ENCODE assay signal across 9 mouse cellular contexts in the genomic region with DNA sequence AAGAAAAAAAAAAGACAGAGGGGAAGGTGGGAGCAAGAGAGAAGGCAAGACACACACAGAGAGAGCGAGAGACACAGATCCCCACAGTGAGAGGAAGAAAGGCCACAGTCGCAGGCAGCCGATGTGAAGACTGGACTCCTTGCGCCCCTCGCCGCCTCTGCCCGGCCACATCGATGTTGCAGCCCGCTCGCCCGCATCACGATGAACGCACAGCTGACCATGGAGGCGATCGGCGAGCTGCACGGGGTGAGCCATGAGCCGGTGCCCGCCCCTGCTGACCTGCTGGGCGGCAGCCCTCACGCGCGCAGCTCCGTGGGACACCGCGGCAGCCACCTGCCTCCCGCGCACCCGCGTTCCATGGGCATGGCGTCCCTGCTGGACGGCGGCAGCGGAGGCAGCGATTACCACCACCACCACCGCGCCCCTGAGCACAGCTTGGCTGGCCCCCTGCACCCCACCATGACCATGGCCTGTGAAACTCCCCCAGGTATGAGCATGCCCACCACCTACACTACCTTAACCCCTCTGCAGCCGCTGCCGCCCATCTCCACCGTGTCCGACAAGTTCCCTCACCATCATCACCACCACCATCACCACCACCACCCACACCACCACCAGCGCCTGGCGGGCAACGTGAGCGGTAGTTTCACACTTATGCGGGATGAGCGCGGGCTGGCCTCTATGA. TPM values are rescaled to one million over a fixed set of nuclear protein-coding genes. Genes with fewer than 3 reads are reported as not detected.
A peak's percentile ranks its signal among the peaks of the same experiment; 100 is the strongest.
DNase-seq lines count a peak whose midpoint lies in the region; ATAC-seq and TF ChIP-seq lines count a peak whose summit lies in the region.
"Had no signal": no experiment of that assay in that cellular context is flagged by ENCODE, and none has a peak within 500 bp of the region (broad histone marks: within the 10 kb centered on the region; RNA-seq: fewer than 3 reads in every experiment).

No protein-coding gene starts in this region.

- under 1% methylated on average over 48 of the region's 48 CpGs for WGBS in heart, embryonic 11.5 days (ENCODE audit: insufficient replicate concordance)
- WGBS in forebrain, embryonic 14.5 days: under 1% methylated on average over 45 of the region's 48 CpGs
- WGBS in liver, embryonic 16.5 days (ENCODE audit: insufficient replicate concordance): under 1% methylated on average over 48 of the region's 48 CpGs

- peaks cover 18% of the 10 kb centered on the region for H3K4me1 ChIP-seq in heart, embryonic 11.5 days (ENCODE audit: control insufficient read depth, insufficient read depth, low read length)
- peaks cover 0 to 11% of the 10 kb centered on the region in 2 experiments; a peak in 1 of 4 replicates for H3K4me1 ChIP-seq in ES-E14 (ENCODE audit: control insufficient read depth in 2 of 2, insufficient read depth in 2 of 2, low read length in 2 of 2, poor library complexity in 1 of 2)
- H3K4me1 ChIP-seq in forebrain, embryonic 14.5 days (ENCODE audit: control insufficient read depth, insufficient read depth, low read length): peaks cover 9% of the 10 kb centered on the region
- no peaks in the 10 kb centered on the region for H3K4me1 ChIP-seq in liver, embryonic 16.5 days (ENCODE audit: control insufficient read depth, low read depth, low read length)

- no peak for ATAC-seq in heart, embryonic 11.5 days (replicated peaks; ENCODE audit: insufficient number of reproducible peaks, low FRiP score, low TSS enrichment)
- peak; percentile 29 for ATAC-seq in forebrain, embryonic 14.5 days
- ATAC-seq in liver, embryonic 16.5 days (ENCODE audit: low read depth): no peak
- ATAC-seq in megakaryocyte progenitor cell, adult 5-6 weeks (replicated peaks; ENCODE audit: poor library complexity): no peak

- H3K4me3 ChIP-seq in heart, embryonic 11.5 days (ENCODE audit: low read depth, low read length): peak overlapping the region; percentile 46
- peak overlapping the region; percentile 65 for H3K4me3 ChIP-seq in ES-E14 (ENCODE audit: insufficient read depth in 1 of 2, low read depth in 1 of 2, low read length in 2 of 2, poor library complexity in 1 of 2, severe bottlenecking in 1 of 2)
- peak overlapping the region; percentile 44 for H3K4me3 ChIP-seq in forebrain, embryonic 14.5 days (ENCODE audit: low read depth, low read length)
- peak overlapping the region; percentile 60 for H3K4me3 ChIP-seq in liver, embryonic 16.5 days (ENCODE audit: low read depth, low read length)

- DNase-seq in heart, postnatal 4 days: no peak
- no peak for DNase-seq in ES-E14 (ENCODE audit: low read depth, low spot score)
- DNase-seq in forebrain, embryonic 14.5 days (ENCODE audit: low spot score): no peak
- no peak for DNase-seq in ovary, postnatal 10 days (ENCODE audit: low spot score)
- DNase-seq in right cerebral cortex, postnatal 36 days (ENCODE audit: low spot score in 2 of 2): no peak

- H3K27me3 ChIP-seq in heart, embryonic 11.5 days (ENCODE audit: control insufficient read depth, insufficient read depth, low read length): peaks cover 100% of the 10 kb centered on the region
- peaks cover 99% of the 10 kb centered on the region for H3K27me3 ChIP-seq in forebrain, embryonic 14.5 days (replicated peaks; ENCODE audit: control insufficient read depth, insufficient read depth, low read length)
- peaks cover 92% of the 10 kb centered on the region for H3K27me3 ChIP-seq in liver, embryonic 16.5 days (ENCODE audit: control insufficient read depth, insufficient read depth, low read depth, low read length)

- H3K27ac ChIP-seq in heart, embryonic 11.5 days (ENCODE audit: low read depth, low read length): no peak overlapping the region
- no peak overlapping the region for H3K27ac ChIP-seq in ES-E14 (ENCODE audit: insufficient read depth, low read depth, low read length, poor library complexity, severe bottlenecking)
- no peak overlapping the region for H3K27ac ChIP-seq in forebrain, embryonic 14.5 days (ENCODE audit: low read depth, low read length)
- no peak overlapping the region; the same call in 1 of the 2 replicates for H3K27ac ChIP-seq in liver, embryonic 16.5 days (ENCODE audit: low read length)

- peak overlapping the region; percentile 98 for H3K4me2 ChIP-seq in heart, embryonic 11.5 days
- peak overlapping the region; percentile 94 for H3K4me2 ChIP-seq in forebrain, embryonic 14.5 days (ENCODE audit: low read length)
- H3K4me2 ChIP-seq in liver, embryonic 16.5 days (ENCODE audit: low read depth, low read length): peak overlapping the region; percentile 53

- no peaks in the 10 kb centered on the region for H3K36me3 ChIP-seq in heart, embryonic 11.5 days (ENCODE audit: control insufficient read depth, insufficient read depth, low read length)
- no peaks in the 10 kb centered on the region for H3K36me3 ChIP-seq in ES-E14 (ENCODE audit: control insufficient read depth, insufficient read depth, low read length, poor library complexity, severe bottlenecking)
- no peaks in the 10 kb centered on the region for H3K36me3 ChIP-seq in forebrain, embryonic 14.5 days (ENCODE audit: control insufficient read depth, insufficient read depth, low read length)
- H3K36me3 ChIP-seq in liver, embryonic 16.5 days (ENCODE audit: control insufficient read depth, insufficient read depth): no peaks in the 10 kb centered on the region

- in situ Hi-C loops in ES-E14 (cut with MboI; ENCODE audit: low sequenced_read_pairs in 2 of 2, unreplicated experiment in 2 of 2): loop anchor here in 1 of 2 experiments (25.0 kb wide), 1 partner anchor 725 kb away; no protein-coding TSS in a partner anchor

- no peaks in the 10 kb centered on the region for H3K9me3 ChIP-seq in heart, embryonic 11.5 days (replicated peaks; ENCODE audit: control insufficient read depth, low read length)
- no peaks in the 10 kb centered on the region for H3K9me3 ChIP-seq in ES-E14 (ENCODE audit: control insufficient read depth, insufficient read depth, low read depth, low read length)
- no peaks in the 10 kb centered on the region for H3K9me3 ChIP-seq in forebrain, embryonic 14.5 days (replicated peaks; ENCODE audit: control insufficient read depth, low read length)
- no peaks in the 10 kb centered on the region for H3K9me3 ChIP-seq in liver, embryonic 16.5 days (replicated peaks; ENCODE audit: control insufficient read depth, low read length)

- H3K9ac ChIP-seq in heart, embryonic 11.5 days (ENCODE audit: low read depth, low read length): no peak overlapping the region; the same call in 1 of the 2 replicates
- H3K9ac ChIP-seq in ES-E14 (ENCODE audit: insufficient read depth, low read depth, low read length, poor library complexity, severe bottlenecking): peak overlapping the region; percentile 38; the same call in 1 of the 2 replicates
- H3K9ac ChIP-seq in forebrain, embryonic 14.5 days (ENCODE audit: low read length): peak overlapping the region; percentile 61
- peak overlapping the region; percentile 60 for H3K9ac ChIP-seq in liver, embryonic 16.5 days (ENCODE audit: low read depth, low read length)

TF ChIP-seq in ES-E14, 5 proteins besides CTCF, POLR2A, EP300 and RAD21:
- TF ChIP-seq HCFC1 (IDR thresholded peaks at IDR 0.05; ENCODE audit: borderline replicate concordance, insufficient read depth, low read length): no peak
- no peak for TF ChIP-seq MAFK (IDR thresholded peaks at IDR 0.05; ENCODE audit: insufficient read depth, low read depth, low read length)
- TF ChIP-seq CHD2 (IDR thresholded peaks at IDR 0.05; ENCODE audit: low read depth, low read length): no peak
- TF ChIP-seq ZC3H11A (IDR thresholded peaks at IDR 0.05; ENCODE audit: borderline replicate concordance, low read depth, low read length): no peak
- TF ChIP-seq ZNF384 (IDR thresholded peaks at IDR 0.05; ENCODE audit: low read depth, low read length): no peak
TF ChIP-seq in ES-E14: peak in this region for 0.

RNA-seq across cellular contexts. Expression of gene Onecut1, which starts 0.5 kb away (rescaled TPM):
- polyA plus RNA-seq in heart, embryonic 11.5 days (2014; fragmentation: Nextera tagmentation; extraction: Ambion mirVana): 0.10 TPM in 1 of 2 replicates, not detected in the other
- not detected for total RNA-seq in heart, postnatal 4 days (2021)
- total RNA-seq in ES-E14 (2012; rRNA removed): 0.13 and 0.74 TPM in 2 replicates
- 0.55 and 1.1 TPM in 2 replicates for polyA plus RNA-seq in forebrain, embryonic 14.5 days (2014; fragmentation: Nextera tagmentation; extraction: Ambion mirVana)
- 2.4 and 2.6 TPM in 2 replicates for polyA plus RNA-seq in liver, embryonic 16.5 days (2015; fragmentation: Nextera tagmentation; extraction: Ambion mirVana)
- not detected in 2 replicates for total RNA-seq in megakaryocyte progenitor cell, adult 5-6 weeks (2015)
- not detected in 2 replicates for total RNA-seq in megakaryocyte progenitor cell, adult 5-6 weeks (2017)
- total RNA-seq: MEL had no signal
